Mouse (Mus musculus) kidney, adult 2 months (tissue): ENCODE data around the gene Gtf2a2.

Experiments
- CTCF ChIP-seq: fragments of 200-500 bp; conservative IDR thresholded peaks from 2 replicates; pipeline ENCODE4 v1.5.1; 2011; ENCODE audit warnings: low read depth, mild to moderate bottlenecking, control low read depth, low read length, moderate library complexity, mixed read lengths; ENCODE audit not compliant: insufficient read depth, insufficient read length
- POLR2A ChIP-seq: fragments of 200-500 bp; IDR thresholded peaks from one replicate; pipeline ENCODE4 v1.6.1; 2011; ENCODE audit warnings: low read depth, low read length, control low read depth

DNA sequence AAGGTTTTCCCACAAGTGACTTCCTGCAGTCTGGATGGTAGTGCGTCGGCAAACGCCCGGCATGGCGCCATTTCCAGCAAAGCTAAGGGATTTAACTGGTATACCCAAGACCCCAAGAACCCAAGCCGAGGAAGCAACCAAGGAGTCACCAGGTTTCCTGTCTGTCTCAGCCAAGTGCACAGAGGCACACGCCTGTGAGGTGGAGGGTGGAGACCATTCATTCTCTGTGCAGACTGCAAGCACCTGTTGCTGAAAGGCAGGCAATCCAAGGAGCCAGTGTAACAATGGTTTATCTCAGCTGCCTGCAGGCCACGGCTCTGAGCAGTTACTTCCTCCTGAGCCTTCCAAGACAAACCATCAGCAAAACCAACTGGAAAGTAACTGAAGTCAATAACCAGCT lies 60.0 kb downstream of the Gtf2a2 start:
- no peak for TF ChIP-seq POLR2A
- no peak for TF ChIP-seq CTCF
